Mouse (Mus musculus) ovary, postnatal 14 days (tissue): ENCODE data around the gene Ccdc57.

ENCODE experiments used
- DNase-seq: peaks from one replicate; pipeline ENCODE4 v3.0.0; 2022; ENCODE audit warnings: low spot score

Gene Ccdc57

DNA sequence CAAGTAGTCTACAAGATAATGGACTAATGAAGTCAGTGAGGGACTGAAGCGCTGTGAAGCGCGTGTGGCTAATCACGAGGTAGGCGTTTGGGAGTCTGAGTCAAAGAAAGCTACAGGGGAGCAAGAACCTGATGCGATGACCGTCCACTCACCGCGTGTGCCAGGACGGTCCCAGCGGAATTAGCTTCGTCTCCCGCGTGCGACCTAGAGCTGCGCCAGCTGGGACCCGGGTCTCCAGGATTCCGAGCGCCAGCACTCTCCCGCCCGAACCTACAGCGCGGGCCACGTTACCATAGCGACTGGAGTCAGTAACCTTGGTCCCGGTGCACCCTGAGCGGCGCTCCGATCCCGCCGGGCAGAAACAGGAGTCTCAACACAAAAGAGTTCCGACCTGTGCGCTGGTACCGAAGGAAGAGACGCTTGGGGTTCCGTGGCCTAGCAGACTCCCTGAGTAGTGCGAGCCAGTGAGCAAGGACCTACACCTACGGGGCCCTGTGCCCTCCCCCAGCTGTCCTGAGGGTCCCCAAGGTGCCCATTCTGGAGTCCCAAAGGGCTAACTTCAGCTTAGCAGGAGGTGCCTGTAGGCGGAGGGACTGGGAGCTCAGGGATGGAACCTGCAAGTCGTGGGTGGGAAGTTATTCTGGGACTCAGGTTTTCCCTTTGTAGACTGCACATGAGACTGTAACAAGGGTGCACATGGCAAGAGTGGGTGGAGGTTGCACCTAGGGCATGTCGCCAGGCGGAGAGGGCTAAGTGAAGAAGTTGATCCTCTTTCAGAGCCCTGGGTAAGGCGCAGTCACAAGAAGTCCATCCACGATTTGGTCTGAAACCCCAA lies at the start of gene Ccdc57:
Ccdc57 (minus strand) TSS at position 309 of the 835 bp plus-strand sequence.
- peak; percentile 95 for DNase-seq

DNA sequence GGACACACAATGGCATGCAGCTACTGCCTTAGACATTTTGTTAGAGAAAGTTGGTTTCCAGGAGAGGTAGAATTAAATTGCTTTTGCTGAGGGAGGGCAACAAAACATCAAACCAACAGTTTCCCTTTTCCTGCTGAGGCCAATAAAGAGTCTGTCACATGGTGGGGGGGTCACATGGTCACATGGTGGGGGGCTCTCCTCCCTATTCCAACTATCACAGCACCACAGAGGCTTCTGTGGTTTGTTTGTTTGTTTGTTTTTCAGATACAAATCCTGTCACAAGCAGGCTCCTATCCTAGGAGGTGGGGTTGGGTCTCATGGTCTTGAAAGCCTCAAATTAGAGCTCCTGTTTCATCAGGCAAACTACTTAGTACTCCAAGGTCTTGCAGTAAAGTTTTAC lies 49.8 kb upstream of the Ccdc57 start:
- DNase-seq, result no peak

DNA sequence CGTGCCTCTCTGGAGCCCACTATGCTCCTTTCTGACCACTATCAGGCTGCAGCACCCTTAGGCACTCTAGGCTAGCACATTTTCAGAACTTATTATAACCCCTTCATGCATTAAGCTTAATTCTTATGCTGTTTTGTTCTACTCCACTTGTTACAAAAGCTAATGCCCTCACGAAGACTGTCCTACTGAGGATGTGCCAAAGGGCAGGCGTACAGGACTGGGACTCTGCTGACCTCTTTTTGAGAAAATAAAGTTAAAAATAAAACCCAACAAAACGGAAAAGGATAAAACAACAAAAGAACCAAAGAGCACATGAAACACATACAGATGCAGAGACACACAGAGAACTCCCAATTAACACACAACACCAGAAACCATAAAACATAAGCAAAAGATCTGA lies 49.0 kb upstream of the Ccdc57 start:
- no peak for DNase-seq

DNA sequence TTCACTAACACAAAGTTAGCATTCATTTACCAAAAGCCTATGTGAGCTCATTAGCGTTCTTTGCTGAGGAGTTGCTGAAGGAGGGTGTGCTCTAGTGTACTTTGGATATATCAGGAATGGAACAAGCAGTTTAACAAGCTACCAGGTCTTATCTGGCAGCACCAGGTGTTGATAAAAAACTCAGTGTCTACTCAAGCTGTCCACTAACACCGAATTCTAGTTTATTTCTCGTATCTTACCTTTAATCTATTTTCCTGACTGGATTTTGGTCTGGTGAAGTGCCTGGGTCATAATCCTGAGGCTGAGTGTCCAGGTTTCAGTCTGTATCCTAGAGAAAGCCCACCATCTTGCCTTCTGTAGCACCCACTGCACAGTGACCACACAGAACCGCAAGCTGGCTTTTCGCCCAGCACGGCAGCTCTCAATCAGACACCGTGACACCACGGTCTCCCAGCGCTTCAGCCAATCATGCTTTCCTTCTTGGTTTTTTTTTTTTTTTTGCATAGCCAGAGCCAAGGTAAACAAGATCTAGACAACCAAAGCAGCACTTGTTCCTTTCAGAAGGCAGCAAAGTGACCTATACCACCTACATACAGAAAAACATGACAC lies 47.9 kb upstream of the Ccdc57 start:
- no peak for DNase-seq

DNA sequence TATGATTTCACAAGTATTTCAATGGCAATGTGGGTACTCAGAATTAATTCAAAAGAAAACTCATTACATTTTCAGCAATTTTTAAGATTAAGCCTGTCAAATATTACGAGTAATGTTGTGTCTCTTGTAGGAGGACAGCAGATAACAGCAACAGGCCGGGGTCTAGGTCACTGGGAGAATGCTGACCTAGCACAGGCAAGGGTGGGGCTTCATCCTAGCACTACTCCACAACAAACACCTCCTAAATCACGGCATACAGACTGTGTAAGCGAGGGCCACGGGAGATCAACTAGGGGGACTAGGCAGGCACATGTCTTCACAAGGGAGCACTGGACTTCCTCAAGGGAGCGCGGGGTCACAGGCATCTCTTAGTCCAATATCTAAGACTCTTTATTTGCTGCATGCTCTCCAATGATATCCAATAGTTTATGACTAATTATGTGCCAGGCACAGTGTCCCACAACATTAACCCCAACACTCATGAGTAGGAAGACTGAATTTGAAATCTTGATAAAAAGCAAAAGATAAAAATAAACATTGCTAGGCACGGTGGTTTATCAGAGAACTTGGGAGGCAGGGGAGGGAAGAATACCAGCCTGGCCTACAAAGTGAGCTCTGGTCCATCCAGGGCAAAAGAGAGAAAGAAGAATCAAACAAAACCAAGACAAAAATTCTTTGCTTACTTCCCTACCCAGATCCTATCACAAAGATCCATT lies 47.2 kb upstream of the Ccdc57 start:
- no peak for DNase-seq

DNA sequence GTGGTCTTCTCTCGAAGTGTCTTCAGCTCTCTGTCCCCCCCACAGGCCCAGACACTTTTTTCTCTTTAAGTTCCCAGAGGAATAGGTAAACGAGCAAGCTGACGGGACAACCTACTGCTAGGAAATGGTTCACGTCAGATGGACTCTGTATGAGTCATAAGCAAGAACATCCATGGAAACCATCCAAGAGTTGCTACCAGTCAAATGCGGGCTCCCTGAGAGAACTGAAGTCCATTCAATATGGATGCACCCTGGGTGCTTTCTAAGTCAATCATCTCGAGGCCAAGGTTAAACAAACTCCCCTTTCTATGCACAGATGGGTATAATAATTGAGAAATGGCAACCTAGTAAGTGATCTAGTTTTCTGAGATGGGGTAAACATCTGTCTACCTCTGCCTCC lies 40.6 kb upstream of the Ccdc57 start:
- DNase-seq, result no peak

DNA sequence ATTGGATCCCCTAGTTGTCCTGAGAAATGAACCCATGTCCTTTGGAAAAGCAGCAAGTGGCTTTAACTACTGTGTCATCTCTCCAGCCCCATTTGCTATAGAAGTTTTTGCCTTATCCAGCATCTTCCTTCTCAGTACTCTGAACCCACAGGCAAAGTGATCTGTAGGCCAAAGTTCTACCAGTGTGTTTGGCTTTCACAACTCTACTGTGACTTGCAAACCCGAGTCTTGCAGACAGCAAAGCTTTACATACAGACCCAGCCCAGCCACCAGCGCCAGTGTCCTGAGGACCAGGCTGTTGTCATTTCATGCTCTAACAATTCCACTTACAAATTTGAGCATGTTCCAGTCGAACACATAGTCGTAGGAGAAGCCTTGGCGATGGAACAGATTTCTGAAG lies 38.6 kb upstream of the Ccdc57 start:
- no peak for DNase-seq

DNA sequence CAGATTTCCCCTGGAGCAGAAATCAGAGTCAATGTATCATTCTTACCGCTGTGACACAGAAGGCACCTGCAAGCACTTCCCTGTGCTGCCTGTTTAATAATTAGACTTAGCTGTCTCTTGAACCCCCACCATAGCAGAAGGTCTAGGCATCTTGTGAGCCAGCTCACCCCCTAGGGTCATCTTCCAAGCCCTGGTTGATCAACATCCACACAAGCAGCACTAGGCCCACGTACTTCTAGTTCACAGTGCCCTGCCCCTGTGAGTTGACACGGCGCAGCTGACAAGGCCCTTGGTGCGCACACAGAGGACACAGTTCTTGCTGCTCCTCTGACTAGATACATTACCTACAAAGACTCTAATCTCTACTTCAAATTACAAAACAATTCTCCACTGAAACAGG lies 37.1 kb upstream of the Ccdc57 start:
- DNase-seq, result no peak

DNA sequence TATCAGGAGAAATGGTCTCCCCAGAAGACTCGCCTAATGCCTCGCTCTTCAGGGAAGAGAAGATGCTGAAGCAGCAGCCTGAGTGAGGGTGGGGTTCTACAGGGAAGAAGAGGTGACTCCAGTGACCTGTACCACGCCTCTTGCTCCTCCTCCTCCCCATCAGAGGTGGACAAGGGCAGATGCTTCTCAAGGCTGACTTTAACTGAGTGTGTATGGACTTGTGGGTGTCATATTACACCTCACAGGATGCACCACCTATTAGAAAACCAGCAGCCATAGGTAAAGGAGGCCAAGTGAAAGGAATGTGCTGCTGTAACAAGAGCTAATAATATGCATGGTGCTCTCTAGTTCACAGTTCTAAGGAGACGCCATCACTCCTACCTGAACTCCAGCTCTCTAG lies 32.9 kb upstream of the Ccdc57 start:
- no peak for DNase-seq

DNA sequence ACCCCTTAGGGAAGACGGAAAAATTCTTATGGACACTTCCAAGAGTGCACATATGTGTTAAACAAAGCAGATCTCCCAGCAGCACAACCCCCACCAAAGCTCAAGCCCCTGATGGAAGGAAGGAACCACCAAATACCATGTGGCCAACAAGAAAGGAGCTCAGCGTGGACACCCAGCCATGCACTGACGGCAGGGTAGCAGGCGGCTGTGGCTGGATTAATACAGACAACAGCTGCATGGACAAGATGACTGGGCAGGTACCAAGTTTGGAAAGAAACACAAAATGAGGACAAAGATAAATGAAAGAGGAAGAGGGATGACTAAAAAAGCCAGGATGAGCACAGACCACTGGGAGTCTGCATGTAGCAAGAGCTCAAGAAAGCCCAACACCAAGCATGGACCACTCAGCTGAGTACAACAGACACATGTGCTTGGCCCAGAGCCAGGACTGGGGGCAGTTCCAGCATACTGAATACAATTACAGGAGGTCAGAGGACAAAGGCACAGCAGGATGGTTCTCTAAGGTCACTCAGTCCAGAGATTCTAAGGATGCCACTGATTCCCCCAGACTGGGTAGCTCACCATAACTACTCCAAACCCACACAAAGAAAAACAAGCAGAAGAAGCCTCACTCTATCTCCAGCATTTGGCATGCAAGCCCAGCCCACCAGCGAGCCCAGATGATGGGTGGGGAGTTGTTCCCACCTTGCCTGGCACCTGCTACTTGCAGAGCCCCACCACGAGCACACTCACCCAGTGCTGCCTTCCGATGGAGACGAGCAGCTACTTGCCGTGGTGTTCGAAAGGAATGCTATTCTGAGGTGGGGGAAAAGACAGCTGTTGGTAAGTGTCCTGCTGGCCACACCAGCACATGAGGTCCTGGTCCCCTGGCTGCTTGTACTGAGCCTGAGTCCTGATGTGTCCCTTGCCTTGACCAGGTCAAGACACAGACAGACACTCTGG lies 31.8 kb upstream of the Ccdc57 start:
- DNase-seq, result no peak

DNA sequence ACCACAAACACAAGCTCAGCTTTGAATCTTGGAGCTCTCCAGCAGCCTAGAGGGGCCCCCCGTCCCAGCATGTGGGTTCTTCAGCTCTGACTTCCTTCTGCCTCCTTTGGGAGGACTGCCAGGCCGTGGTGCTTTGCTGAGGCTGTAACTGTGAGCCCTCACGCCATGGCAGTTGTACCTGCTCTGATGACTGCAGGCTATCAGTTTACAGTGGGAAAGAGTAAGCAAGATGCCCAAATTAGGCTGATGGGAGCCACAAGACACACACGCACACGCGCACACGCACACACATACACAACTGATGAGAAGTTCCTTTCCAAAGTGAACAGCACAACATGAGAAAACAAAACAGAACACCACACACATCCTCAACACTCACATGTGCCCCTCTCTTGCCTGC lies 30.2 kb upstream of the Ccdc57 start:
- DNase-seq, result no peak

DNA sequence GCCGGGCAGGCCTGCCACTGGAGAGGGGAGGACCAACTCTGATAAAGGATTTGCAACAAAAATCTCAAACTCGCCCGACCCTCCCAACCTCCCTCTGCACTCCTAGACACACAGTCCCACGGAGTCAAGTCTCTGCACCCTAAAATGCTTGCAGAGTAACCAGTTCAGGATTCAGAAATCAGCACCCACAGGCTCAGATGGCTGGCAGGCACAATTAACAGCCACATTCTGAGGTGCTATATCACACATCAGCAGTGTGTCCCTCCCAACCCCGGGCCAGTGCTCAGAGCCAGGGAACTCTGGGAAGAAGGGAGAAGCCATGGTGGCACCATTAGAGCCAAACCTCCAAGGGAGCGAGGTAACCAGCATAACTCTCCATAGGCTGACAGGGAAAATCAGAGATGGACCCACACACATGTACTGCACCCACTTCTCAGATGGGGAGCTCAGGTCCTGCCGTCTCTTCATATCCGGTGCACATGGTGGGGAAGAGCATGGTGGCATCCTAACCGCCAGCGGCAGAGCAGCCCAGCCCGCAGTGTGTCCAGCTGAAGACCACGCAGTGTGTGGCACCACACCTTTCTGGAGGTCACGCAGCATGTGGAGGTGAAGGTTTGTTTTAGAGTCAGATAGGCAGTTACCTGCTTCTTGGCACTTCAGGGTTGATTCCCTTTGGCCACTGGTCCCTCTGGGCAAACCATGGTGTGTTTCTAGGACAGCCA lies 29.5 kb upstream of the Ccdc57 start:
- no peak for DNase-seq

DNA sequence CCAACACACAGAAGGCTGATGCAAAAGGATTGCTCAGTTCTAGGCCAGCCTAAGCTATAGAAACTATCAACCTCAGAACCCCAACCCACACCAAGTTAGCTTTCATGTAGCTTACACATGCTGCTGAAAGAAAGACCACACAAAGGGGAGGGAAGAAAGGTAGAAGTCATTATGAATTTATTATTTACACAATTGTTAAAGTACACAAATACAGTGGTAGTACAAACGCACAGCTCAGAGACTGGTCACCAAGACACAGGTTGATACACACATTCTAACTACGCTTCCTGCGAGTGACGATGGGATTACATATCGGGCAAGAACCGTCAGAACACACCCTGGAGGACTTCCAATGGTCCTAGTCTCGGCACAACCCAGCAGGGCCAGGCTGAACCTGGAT lies 28.9 kb upstream of the Ccdc57 start:
- no peak for DNase-seq

DNA sequence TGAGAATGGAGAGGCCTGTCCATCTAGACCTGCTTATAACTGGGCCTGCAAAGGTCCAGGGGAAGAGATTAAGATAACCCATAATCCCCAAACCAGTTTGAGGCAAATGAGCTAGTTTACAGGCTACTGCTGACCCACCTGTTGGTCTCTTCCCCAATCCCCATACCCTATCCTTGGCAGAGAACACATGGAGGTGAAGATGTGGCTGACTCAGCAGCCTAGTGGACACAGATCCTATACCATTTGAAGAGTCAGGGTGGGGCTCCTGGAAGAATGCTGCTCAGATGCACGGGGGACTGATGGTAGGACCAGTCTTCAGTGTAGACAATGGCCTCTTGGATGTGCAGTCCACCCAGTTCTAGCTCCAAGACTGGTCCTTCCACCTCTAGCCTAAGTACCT lies 27.6 kb upstream of the Ccdc57 start:
- no peak for DNase-seq

DNA sequence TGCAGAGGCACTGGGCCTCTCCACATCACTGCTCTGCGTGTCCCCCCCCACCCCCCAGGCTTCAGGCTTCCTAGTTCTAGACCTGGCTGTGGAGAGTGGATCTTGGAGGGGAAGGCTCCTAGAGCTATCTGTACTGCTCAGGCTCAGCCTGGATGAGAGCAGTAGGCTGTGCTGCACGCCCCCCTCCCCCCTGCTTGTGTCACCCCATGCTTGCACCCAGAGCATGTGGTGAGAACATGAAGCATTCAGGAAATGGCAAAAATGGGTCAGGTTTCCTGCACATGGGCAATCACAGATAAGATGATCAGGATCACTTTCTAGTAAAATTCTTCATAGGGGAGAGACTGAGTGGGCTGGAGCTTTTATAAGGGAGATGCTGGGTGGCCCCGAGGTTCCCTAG lies 26.9 kb upstream of the Ccdc57 start:
- no peak for DNase-seq

DNA sequence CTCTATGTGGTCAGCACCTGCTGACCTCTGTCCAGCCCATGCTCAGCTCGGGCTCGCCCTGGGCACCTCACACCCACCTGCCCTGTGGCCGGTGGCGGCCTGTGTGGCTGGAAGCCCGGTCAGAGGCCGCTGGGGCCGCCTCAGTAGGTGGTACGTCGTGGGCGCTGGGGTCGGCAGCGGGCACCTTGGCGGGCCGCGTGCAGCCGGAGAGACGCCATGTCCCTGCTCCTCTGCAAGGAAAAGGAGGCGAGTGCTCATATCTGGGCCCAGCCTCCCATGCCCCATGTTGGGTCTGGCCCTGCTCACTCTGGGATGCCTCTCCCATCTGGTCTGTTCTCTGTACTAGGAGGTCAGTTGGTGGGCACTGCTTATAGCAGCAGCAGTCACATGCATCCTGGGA lies 26.4 kb upstream of the Ccdc57 start:
- DNase-seq, result no peak

DNA sequence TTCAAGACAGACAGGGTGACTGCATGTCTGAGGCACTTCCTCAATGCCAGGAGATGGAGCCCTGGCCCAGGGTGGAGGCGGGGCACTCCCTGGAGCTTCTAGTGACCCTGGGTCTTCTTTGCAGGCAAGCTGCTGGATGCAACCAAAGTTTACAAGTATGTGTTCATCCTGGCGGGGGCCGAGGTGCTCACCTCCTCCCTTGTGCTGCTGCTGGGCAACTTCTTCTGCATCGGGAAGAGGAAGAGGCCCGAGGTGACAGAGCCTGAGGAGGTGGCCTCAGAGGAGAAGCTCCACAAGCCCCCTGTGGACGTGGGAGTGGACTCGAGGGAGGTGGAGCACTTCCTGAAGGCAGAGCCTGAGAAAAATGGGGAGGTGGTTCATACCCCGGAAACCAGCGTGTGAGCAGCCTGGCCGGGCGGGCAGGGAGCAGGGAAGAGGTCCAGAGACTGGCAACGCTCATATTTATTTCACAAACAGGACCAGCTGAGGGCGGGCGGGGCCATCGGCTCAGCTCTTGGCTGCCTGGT lies 25.1 kb upstream of the Ccdc57 start:
- DNase-seq, result no peak

DNA sequence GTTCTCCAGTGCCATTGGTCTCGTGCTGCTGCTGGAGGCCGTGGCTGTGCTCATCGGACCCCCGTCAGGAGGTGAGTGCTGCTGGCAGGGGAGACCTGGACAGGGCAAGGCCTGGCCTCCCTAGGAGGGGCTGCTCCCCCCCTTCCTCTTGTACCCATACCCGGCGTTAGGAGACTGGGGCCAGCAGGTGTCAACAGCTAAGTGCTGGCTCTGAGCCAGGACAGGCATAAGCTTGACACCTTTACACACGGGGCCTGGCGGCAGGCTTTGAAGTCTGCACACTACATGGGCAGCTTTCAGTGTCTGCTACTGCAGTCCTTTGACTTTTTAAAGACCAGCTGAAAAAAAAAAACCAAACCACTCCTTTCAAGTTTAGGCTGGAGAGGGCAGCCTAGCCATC lies 24.4 kb upstream of the Ccdc57 start:
- DNase-seq, result no peak

DNA sequence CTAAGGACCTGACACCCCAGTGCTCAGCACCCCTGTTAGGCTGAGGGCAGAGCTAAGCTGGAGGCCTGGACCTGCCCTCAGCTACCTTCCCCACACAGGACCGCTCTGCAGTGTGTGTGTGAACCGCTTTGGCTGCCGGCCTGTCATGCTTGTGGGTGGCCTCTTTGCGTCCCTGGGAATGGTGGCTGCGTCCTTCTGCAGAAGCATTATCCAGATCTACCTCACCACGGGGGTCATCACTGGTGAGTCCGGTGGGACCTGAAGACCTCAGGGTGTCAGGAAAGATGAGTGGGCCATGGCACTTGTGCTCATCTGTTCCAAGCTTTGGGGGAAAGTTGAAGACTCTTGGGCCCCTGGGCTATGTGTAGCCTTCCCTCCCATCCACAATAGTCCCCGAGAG lies 23.0 kb upstream of the Ccdc57 start:
- no peak for DNase-seq

DNA sequence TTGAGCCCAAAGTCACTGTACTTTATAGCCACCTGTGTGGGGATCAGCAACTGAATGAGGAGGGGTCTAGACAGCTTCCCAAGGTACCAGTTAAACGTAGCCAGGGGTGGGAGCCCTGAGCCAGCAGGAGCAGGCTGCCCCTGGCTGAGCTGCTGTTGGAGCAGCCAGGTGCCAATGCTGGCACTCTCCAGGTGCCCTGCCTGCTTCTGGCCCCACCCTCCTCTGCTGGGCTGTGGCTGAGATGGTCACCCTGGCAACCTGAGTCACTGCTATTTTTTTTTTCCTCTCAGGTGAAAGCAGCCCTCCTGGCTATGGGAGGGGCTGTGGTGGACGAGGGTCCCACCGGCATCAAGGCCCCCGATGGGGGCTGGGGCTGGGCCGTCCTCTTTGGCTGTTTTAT lies 22.3 kb upstream of the Ccdc57 start:
- no peak for DNase-seq
